Mouse (Mus musculus) heart, embryonic 12.5 days (tissue): ENCODE results near the gene Pcdh7. TPM values are rescaled to one million over a fixed set of nuclear protein-coding genes. Genes with fewer than 3 reads are reported as not detected.
A peak's percentile ranks its signal among the peaks of the same experiment; 100 is the strongest.

ENCODE experiments used
- ATAC-seq: fragments of 200-750 bp; cut with Nextera tagmentation; 2 replicates; pipeline ENCODE4 v1.8.0; 2017; ENCODE audit warnings: moderate TSS enrichment, moderate library complexity; ENCODE audit not compliant: insufficient number of reproducible peaks, low FRiP score
- H3K27ac ChIP-seq: fragments of 300-500 bp; sonication (generic); 2 replicates; pipeline ENCODE4 v1.5.1; 2016; ENCODE audit warnings: mild to moderate bottlenecking, moderate library complexity; ENCODE audit not compliant: poor library complexity, severe bottlenecking
- H3K27me3 ChIP-seq: fragments of 300-500 bp; sonication (generic); replicated peaks from 2 replicates; pipeline ENCODE4 v1.6.1; 2016; ENCODE audit warnings: mild to moderate bottlenecking, moderate library complexity
- H3K36me3 ChIP-seq: fragments of 300-500 bp; sonication (generic); 2 replicates; pipeline ENCODE4 v1.6.1; 2016; ENCODE audit warnings: mild to moderate bottlenecking, moderate library complexity
- H3K4me1 ChIP-seq: fragments of 300-500 bp; sonication (generic); replicated peaks from 2 replicates; pipeline ENCODE4 v1.6.1; 2016; ENCODE audit warnings: mild to moderate bottlenecking
- H3K4me2 ChIP-seq: fragments of 300-500 bp; sonication (generic); 2 replicates; pipeline ENCODE4 v1.6.1; 2016; ENCODE audit warnings: mild to moderate bottlenecking, moderate library complexity
- H3K4me3 ChIP-seq: fragments of 300-500 bp; sonication (generic); 2 replicates; pipeline ENCODE4 v1.5.1; 2016; ENCODE audit warnings: mild to moderate bottlenecking
- H3K9ac ChIP-seq: fragments of 300-500 bp; sonication (generic); 2 replicates; pipeline ENCODE4 v1.6.1; 2016; ENCODE audit warnings: mild to moderate bottlenecking, moderate library complexity
- H3K9me3 ChIP-seq: fragments of 300-500 bp; sonication (generic); replicated peaks from 2 replicates; pipeline ENCODE4 v1.6.1; 2016; ENCODE audit warnings: mild to moderate bottlenecking, moderate library complexity
- WGBS: fragments of 180-500 bp; shearing (Covaris S2); methylation state at CpG from one replicate; pipeline ENCODE4 v1.1.7; 2016; 5-methylcytosine and 5-hydroxymethylcytosine counted together
- polyA plus RNA-seq: library from polyadenylated mRNA; unstranded; fragments of >200 nt; fragmentation: Nextera tagmentation; extraction: Ambion mirVana; gene quantifications from 2 replicates; pipeline ENCODE4 v1.2.1, GENCODE M21; 2016

Pcdh7 gene
- polyA plus RNA-seq, 1 experiment from 2014 or later = 25.9 TPM

DNA sequence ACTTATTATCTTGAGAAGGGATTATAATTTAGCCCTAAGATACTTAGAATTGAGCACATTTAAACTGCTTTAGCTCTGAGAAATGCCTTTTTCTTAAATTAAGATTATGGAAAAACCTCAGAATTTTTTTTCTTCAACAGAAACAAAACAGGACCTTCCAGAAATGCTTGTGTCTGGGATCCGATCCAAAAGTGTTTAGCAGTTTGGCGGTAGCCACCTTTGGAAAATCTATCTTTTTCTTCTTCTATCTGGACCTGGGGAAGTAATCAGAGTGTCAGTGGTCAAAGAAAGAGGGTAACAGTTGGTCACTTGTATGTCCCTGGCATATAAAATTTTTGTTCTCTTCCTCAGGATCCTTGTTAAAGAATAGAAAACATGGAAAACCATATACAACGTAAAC is 54.9 kb downstream of the Pcdh7 start:
- 66% methylated on average over 3 of the region's 3 CpGs for WGBS
- peaks cover 26% of the 10 kb centered on the region for H3K4me1 ChIP-seq

DNA sequence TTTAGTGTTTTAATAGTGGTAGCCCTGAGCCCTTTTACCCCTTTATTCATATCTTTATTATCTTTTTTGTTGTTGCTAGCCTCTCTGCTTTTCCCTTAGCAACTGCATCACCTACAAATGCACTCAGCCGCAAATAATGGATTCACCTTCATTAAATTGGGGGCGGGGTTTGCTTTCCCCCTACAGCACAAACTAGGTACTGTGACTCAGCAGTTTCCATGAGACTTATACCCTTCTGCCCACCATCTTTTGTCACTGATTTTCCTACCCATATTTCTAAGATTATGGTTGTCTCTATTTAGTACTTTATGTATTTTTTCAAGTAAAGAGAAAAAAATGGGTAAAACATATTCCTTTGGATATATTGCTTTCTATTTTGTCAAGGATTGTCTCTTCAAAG is 56.7 kb downstream of the Pcdh7 start:
- peaks cover 2% of the 10 kb centered on the region; the same call in 1 of the 2 replicates for H3K36me3 ChIP-seq
- no peak overlapping the region for H3K27ac ChIP-seq
- no peak overlapping the region for H3K9ac ChIP-seq
- WGBS = 87% methylated on average over 2 of the region's 2 CpGs
- H3K9me3 ChIP-seq = no peaks in the 10 kb centered on the region
- peaks cover 20% of the 10 kb centered on the region for H3K4me1 ChIP-seq
- no peak for ATAC-seq
- no peak overlapping the region for H3K4me3 ChIP-seq
- no peak overlapping the region for H3K4me2 ChIP-seq
- no peaks in the 10 kb centered on the region for H3K27me3 ChIP-seq

More for the DNA sequence above, 54.9 kb downstream of the Pcdh7 start:
- Histone ChIP-seq H3K36me3 (peaks cover 4% of the 10 kb centered on the region; the same call in 1 of the 2 replicates), H3K9me3 (no peaks in the 10 kb centered on the region), H3K9ac (no peak overlapping the region), H3K4me2 (no peak overlapping the region), H3K27me3 (no peaks in the 10 kb centered on the region), H3K27ac (no peak overlapping the region), H3K4me3 (no peak overlapping the region)
- no peak for ATAC-seq

DNA sequence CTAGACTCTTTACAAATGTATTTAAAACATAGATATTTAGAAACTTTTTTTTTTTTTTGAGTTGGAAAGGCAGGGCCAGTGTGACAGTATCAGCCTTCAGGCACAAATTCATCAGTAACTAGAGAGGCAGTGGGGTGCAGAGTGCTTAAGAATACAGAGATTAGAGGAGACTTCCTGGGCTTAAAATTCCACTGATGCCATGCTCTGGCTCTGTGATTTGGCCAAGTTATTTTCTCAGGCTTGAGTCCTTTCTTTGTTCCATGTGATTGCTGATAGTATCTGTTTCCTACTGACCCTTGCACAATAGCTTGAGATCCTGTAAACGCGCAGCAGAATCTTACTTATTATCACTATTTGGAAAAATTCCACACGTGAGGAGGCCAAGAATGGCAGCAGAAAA is 60.3 kb downstream of the Pcdh7 start:
- Histone ChIP-seq H3K4me3 (no peak overlapping the region), H3K27ac (0 out of 2 replicates have a peak overlapping the region, but pooled peaks have one; percentile 4), H3K36me3 (no peaks in the 10 kb centered on the region), H3K4me2 (peak overlapping the region; percentile 3; the same call in 1 of the 2 replicates), H3K9me3 (no peaks in the 10 kb centered on the region), H3K4me1 (peaks cover 13% of the 10 kb centered on the region), H3K9ac (no peak overlapping the region), H3K27me3 (no peaks in the 10 kb centered on the region)
- WGBS = 18% methylated on average over 3 of the region's 3 CpGs
- ATAC-seq = no peak

DNA sequence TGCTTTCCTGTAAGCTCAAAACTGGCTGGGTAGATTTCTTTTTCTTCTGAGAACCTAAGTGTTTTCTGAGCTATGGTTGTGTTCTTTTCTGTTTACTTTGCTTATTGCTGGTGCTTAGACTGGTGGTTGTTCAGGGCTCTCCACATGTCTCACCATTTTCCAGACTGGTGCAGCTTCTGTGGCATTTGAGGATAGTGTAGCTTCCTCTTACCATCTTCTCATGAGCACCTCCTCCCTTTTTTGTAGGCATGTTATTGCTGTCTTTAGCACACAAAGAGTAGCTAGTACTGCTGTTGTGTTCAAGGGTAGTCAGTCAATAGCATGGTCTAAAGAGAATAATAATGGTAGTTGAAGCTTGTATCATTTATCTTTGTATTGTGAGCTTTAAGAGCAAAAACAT is 62.2 kb downstream of the Pcdh7 start:
- no peak for ATAC-seq
- H3K27ac ChIP-seq = no peak overlapping the region
- no peak overlapping the region for H3K4me3 ChIP-seq
- no peak overlapping the region for H3K4me2 ChIP-seq
- no peaks in the 10 kb centered on the region for H3K27me3 ChIP-seq
- peaks cover 13% of the 10 kb centered on the region for H3K4me1 ChIP-seq
- no peak overlapping the region for H3K9ac ChIP-seq
- H3K9me3 ChIP-seq = no peaks in the 10 kb centered on the region
- no peaks in the 10 kb centered on the region for H3K36me3 ChIP-seq

DNA sequence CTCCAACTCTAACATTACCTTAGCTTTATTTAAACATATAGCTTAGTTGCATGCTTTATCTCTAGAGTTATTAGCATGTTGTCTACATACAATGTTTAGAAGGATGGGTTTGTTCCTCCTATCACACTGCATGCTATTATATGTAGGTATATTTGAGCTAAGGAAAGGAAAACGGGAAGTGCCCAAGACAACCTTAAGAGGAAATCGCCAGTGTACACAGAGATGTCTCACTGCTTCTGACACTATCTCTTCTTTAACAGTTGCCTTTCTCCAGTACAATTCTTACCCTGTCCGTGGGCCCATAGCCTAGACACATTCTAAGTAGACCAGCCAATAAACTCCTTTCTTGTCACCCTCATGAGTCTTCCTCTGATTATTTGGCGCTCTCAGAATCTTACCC is 62.8 kb downstream of the Pcdh7 start:
- Histone ChIP-seq H3K4me1 (peaks cover 13% of the 10 kb centered on the region), H3K4me2 (no peak overlapping the region), H3K27me3 (no peaks in the 10 kb centered on the region), H3K27ac (no peak overlapping the region), H3K9me3 (no peaks in the 10 kb centered on the region), H3K4me3 (no peak overlapping the region), H3K36me3 (no peaks in the 10 kb centered on the region), H3K9ac (no peak overlapping the region)
- WGBS = 71% methylated on average over 4 of the region's 4 CpGs
- no peak for ATAC-seq

DNA sequence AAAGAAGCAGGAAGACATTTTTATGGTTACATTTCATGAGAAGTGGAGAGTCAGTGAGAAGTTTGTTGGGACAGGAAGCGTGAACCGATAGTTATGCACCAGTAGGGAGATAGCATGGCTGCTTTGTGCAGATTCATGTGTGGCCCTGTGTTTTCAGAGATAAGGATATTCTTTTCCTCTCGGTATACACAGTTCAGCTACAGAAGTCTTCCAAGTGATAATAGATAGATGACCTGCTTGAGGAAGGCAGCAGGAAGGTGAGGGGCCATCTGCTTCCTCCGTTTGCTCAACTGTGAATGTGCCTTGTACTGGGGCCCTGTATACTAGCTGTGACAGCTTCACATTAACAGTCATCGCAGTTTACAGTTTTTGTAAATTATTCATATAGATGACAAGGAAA is 64.2 kb downstream of the Pcdh7 start:
- peaks cover 13% of the 10 kb centered on the region for H3K4me1 ChIP-seq
- peak; percentile 98 for ATAC-seq
- H3K4me3 ChIP-seq = no peak overlapping the region
- 33% methylated on average over 5 of the region's 5 CpGs for WGBS
- no peak overlapping the region for H3K4me2 ChIP-seq
- no peak overlapping the region for H3K9ac ChIP-seq
- no peaks in the 10 kb centered on the region for H3K27me3 ChIP-seq
- H3K27ac ChIP-seq = peak overlapping the region; percentile 23; the same call in 1 of the 2 replicates
- H3K9me3 ChIP-seq = no peaks in the 10 kb centered on the region
- no peaks in the 10 kb centered on the region for H3K36me3 ChIP-seq

DNA sequence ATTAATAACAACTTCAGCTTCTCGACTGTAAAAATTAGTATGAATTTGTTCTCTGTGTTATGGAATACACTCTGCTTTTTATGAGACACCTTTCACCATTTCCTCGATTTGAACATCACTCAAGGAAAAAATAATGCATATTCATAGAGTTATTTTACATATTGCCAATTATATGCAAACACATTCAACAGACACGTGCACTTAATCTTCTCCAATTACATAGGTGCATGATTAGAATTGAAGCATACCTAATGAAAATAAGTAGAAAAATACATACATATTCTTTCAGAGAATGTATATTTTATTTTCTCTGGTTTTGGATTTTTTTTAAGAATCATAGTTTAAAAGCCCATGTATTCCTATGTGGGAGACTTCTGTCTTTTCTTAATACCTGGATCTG is 64.8 kb downstream of the Pcdh7 start:
- Histone ChIP-seq H3K9me3 (no peaks in the 10 kb centered on the region), H3K9ac (no peak overlapping the region), H3K4me1 (peaks cover 12% of the 10 kb centered on the region), H3K4me2 (no peak overlapping the region), H3K27me3 (no peaks in the 10 kb centered on the region), H3K27ac (no peak overlapping the region), H3K36me3 (no peaks in the 10 kb centered on the region), H3K4me3 (no peak overlapping the region)
- 72% methylated on average over 3 of the region's 3 CpGs for WGBS
- ATAC-seq = no peak

DNA sequence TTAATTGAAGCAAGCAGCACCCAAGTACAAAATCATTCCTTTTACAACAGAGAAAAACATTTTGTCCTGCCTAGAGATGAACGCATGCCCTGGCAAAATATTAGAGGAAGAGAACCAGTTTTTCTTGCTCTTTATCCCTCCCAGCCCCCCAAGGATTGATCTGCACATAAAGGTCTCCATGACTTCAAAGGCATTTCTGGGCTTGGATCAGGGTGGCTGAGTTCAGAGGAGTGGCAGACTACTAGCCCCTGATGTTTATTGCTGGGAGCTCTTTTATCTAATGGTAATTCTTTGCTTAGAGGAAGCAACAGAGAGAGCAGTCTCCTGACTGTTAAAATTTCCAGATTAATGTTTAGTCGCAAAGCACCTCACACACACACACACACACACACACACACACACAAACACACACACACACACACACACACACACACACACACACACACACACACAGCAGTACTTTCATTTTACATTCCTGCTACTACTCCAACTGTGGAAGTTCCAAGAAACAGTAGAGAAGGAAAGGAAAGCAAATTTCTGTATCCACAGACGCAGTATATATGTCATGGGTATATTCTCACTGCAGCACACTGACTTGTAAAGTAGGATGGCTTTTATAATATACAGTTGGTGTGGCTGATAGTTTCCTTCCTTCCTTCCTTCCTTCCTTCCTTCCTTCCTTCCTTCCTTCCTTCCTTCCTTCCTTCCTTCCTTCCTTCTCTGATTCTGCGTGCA is 71.2 kb downstream of the Pcdh7 start:
- Histone ChIP-seq H3K9ac (no peak overlapping the region), H3K36me3 (no peaks in the 10 kb centered on the region), H3K4me1 (peaks cover 10% of the 10 kb centered on the region; the same call in 1 of the 2 replicates), H3K9me3 (no peaks in the 10 kb centered on the region), H3K27me3 (no peaks in the 10 kb centered on the region), H3K4me2 (no peak overlapping the region), H3K27ac (no peak overlapping the region), H3K4me3 (no peak overlapping the region)
- WGBS = 62% methylated on average over 4 of the region's 4 CpGs
- ATAC-seq = no peak

DNA sequence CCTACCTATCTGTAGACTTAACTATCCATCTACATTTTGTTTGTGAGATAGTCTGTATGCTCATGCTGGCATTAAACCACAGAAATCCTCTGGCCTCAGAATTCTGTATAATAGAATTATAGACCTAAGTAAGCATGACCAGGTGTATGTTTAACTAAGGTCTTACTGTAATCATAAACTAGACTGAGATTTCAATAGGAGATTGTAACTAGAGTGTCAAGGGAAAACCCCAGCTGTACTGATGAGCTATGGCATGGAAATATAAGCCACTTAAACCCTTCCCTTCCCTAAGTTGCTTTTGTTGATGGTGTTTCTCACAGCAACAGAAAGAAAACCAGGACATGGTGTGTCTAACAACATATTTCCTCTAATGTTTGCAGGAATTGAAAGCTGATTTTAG is 78.6 kb downstream of the Pcdh7 start:
- no peak for ATAC-seq
- no peaks in the 10 kb centered on the region for H3K4me1 ChIP-seq
- H3K27ac ChIP-seq = no peak overlapping the region
- H3K9me3 ChIP-seq = no peaks in the 10 kb centered on the region
- H3K4me3 ChIP-seq = no peak overlapping the region
- H3K4me2 ChIP-seq = no peak overlapping the region
- no peaks in the 10 kb centered on the region for H3K27me3 ChIP-seq
- no peak overlapping the region for H3K9ac ChIP-seq
- no peaks in the 10 kb centered on the region for H3K36me3 ChIP-seq

DNA sequence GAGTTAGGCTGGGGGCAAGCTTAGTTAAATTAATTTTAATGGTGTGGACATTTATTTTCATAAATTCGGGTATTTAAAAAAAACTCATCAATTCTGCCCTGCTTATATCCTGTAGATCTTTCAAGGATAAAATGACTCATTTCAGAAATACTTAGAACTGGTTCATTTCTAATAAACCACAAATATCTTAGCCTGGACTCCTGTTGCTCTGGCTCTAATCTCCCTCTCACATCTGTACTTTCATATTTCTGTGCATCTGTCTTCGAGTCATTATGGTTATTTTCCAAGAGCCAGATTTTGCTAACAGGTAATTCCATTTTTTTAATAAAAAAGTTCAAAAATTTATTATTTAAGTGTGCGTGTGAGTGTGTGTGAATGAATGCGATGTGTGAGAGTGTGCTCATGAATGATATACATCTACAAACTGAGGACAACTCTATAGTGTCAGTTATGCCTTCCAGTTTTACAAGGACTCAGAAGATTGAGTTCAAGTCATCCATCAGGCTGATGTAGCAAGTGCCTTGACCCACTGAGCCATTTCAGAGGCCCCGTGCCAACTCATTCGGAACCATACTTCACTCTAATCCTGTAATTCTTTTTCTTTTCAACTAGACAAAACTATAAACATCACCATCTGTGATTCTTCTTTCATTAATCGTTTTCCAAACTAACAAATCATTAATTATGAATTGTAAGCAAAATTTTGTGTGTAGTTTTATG is 80.3 kb downstream of the Pcdh7 start:
- H3K36me3 ChIP-seq = no peaks in the 10 kb centered on the region
- H3K4me1 ChIP-seq = no peaks in the 10 kb centered on the region
- H3K4me3 ChIP-seq = no peak overlapping the region
- no peak overlapping the region for H3K9ac ChIP-seq
- no peaks in the 10 kb centered on the region for H3K9me3 ChIP-seq
- H3K27me3 ChIP-seq = no peaks in the 10 kb centered on the region
- no peak for ATAC-seq
- H3K27ac ChIP-seq = no peak overlapping the region
- no peak overlapping the region for H3K4me2 ChIP-seq
- 86% methylated on average over 7 of the region's 7 CpGs for WGBS

DNA sequence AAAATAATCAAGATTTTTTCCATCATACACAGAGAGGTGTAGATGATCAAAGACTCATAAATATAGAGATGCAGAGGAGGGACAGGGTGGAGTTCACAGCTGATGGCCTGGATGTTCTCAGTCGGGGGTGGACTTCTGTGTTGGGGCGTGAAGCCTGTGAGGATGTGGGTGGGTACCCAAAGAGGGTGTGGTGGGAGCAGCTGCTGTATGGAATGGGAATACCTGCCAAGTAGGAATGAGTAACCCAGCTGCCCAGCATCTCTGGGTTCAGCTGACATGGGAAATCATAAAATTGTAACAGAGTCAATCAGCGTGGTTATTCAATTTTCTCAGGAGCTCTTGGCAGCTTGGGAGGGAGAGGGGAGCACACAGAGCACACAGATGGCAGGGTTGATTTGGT is 85.3 kb downstream of the Pcdh7 start:
- Histone ChIP-seq H3K9ac (no peak overlapping the region), H3K4me2 (no peak overlapping the region), H3K4me1 (peaks cover 2% of the 10 kb centered on the region; the same call in 1 of the 2 replicates), H3K36me3 (no peaks in the 10 kb centered on the region), H3K27me3 (no peaks in the 10 kb centered on the region), H3K4me3 (no peak overlapping the region), H3K9me3 (no peaks in the 10 kb centered on the region), H3K27ac (no peak overlapping the region)
- ATAC-seq = no peak
- 78% methylated on average over 3 of the region's 3 CpGs for WGBS
